Mouse (Mus musculus) liver, adult 2 months (tissue): ENCODE measurements at regions not wholly inside any gene's neighbourhood (a gene's known extent, or its start where the extent isn't known, plus 50 kb on each side); places are given as distances from the start of the nearest gene placed in this dataset.

ENCODE experiments used
- CTCF ChIP-seq: fragments of 200-500 bp; IDR thresholded peaks from 2 replicates; pipeline ENCODE4 v1.5.1; 2011; ENCODE audit warnings: low read depth, low read length, control low read depth
- POLR2A ChIP-seq: fragments of 200-500 bp; IDR thresholded peaks from 2 replicates; pipeline ENCODE4 v1.6.1; 2011; ENCODE audit warnings: low read length, control low read depth; ENCODE audit not compliant: insufficient read depth; ENCODE audit errors: extremely low read depth

DNA sequence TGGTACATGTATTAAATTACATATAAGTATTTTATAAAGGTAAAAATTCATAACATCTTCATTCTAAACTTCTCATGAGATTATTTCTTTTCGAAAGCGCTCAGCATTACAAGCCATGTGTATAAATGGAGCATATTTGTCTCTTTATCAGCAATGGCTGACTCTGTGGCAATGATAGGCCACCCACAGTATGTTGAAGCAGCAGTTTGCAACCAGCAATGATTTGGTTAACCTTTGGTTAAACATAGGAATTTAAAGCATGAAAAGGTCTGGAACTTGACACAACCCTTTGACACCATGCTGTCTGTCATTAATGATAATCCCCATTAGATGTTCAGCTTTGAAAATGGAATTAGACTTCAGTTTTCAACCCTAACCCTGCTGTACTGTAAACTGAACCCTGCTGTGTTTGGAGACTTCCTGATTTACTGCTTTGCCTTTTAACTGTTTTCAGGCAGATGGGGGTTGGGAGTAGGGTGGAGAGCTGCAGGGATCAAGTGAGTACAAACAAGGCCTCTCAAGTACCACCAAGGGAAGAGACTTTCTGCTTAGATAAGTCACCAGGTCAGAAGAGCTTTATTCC lies 2238.6 kb downstream of the 9330182O14Rik start:
- TF ChIP-seq POLR2A: no peak
- TF ChIP-seq CTCF: no peak
